Comparison of ENCODE assay signal across 26 mouse cellular contexts in genomic region chr17:43387171-43387570, GRCm38 (mm10). TPM values are rescaled to one million over a fixed set of nuclear protein-coding genes. Genes with fewer than 3 reads are reported as not detected.
DNase-seq lines count a peak whose midpoint lies in the region; ATAC-seq and TF ChIP-seq lines count a peak whose summit lies in the region.
"Had no signal": no experiment of that assay in that cellular context is flagged by ENCODE, and none has a peak within 500 bp of the region (broad histone marks: within the 10 kb centered on the region; RNA-seq: fewer than 3 reads in every experiment).

No protein-coding gene starts in this region.

- H3K27me3 ChIP-seq in heart, adult 2 months (ENCODE audit: control insufficient read depth, insufficient read depth, low read length) = no peaks in the 10 kb centered on the region
- H3K27me3 ChIP-seq in heart, embryonic 12.5 days (replicated peaks) = no peaks in the 10 kb centered on the region; the same call in 1 of the 2 replicates
- H3K27me3 ChIP-seq in kidney, embryonic 16.5 days (ENCODE audit: insufficient read depth, low read length) = no peaks in the 10 kb centered on the region
- H3K27me3 ChIP-seq: embryonic facial prominence, embryonic 15.5 days; limb, embryonic 15.5 days; midbrain, embryonic 12.5 days had no signal

- TF ChIP-seq EP300 in heart, adult 2 months (IDR thresholded peaks at IDR 0.05; ENCODE audit: insufficient read depth, low read depth, low read length) = peak; percentile 98

- H3K36me3 ChIP-seq in heart, adult 2 months (ENCODE audit: control insufficient read depth, insufficient read depth, low read length) = peaks cover 10% of the 10 kb centered on the region
- no peaks in the 10 kb centered on the region for H3K36me3 ChIP-seq in heart, embryonic 12.5 days
- H3K36me3 ChIP-seq in kidney, embryonic 16.5 days (ENCODE audit: insufficient read depth, low read length) = no peaks in the 10 kb centered on the region
- H3K36me3 ChIP-seq: embryonic facial prominence, embryonic 15.5 days; limb, embryonic 15.5 days; midbrain, embryonic 12.5 days had no signal

- H3K4me1 ChIP-seq in heart, adult 2 months (ENCODE audit: control insufficient read depth, insufficient read depth, low read length) = peaks cover 12% of the 10 kb centered on the region
- H3K4me1 ChIP-seq in heart, embryonic 12.5 days (replicated peaks) = peaks cover 27% of the 10 kb centered on the region
- peaks cover 14% of the 10 kb centered on the region for H3K4me1 ChIP-seq in kidney, embryonic 16.5 days (ENCODE audit: insufficient read depth, low read length)
- H3K4me1 ChIP-seq: embryonic facial prominence, embryonic 15.5 days; limb, embryonic 15.5 days; midbrain, embryonic 12.5 days had no signal

- H3K79me2 ChIP-seq in heart, adult 2 months (replicated peaks; ENCODE audit: control insufficient read depth, insufficient read depth, low read length) = no peaks in the 10 kb centered on the region

- no peak overlapping the region for H3K4me2 ChIP-seq in heart, embryonic 12.5 days
- no peak overlapping the region for H3K4me2 ChIP-seq in kidney, embryonic 16.5 days (replicated peaks; ENCODE audit: low read depth, low read length)
- H3K4me2 ChIP-seq: embryonic facial prominence, embryonic 15.5 days; limb, embryonic 15.5 days; midbrain, embryonic 12.5 days had no signal

- H3K4me3 ChIP-seq in heart, adult 2 months = no peak overlapping the region
- no peak overlapping the region for H3K4me3 ChIP-seq in heart, embryonic 12.5 days
- H3K4me3 ChIP-seq in kidney, embryonic 16.5 days (ENCODE audit: low read length) = no peak overlapping the region
- H3K4me3 ChIP-seq: embryonic facial prominence, embryonic 15.5 days; left cerebral cortex, adult 2 months; limb, embryonic 15.5 days; midbrain, embryonic 12.5 days had no signal

- H3K27ac ChIP-seq in heart, adult 2 months = peak overlapping the region; percentile 57
- no peak overlapping the region for H3K27ac ChIP-seq in heart, embryonic 12.5 days (ENCODE audit: poor library complexity, severe bottlenecking)
- H3K27ac ChIP-seq in kidney, embryonic 16.5 days (ENCODE audit: low read length) = no peak overlapping the region
- H3K27ac ChIP-seq: embryonic facial prominence, embryonic 15.5 days; hindbrain, postnatal 0 days; left cerebral cortex, adult 2 months; limb, embryonic 15.5 days; midbrain, embryonic 12.5 days had no signal

- no peak for ATAC-seq in heart, embryonic 12.5 days (ENCODE audit: insufficient number of reproducible peaks, low FRiP score)
- 0 out of 2 replicates have a peak, but pooled peaks have one; percentile 19 for ATAC-seq in kidney, embryonic 16.5 days (ENCODE audit: low FRiP score, low TSS enrichment)
- ATAC-seq: CD4-positive, CD25-positive, alpha-beta regulatory T cell, adult 4 months; forebrain, embryonic 14.5 days; hindbrain, postnatal 0 days had no signal

- H3K9ac ChIP-seq in heart, adult 2 months (ENCODE audit: low read depth, low read length) = no peak overlapping the region
- no peak overlapping the region for H3K9ac ChIP-seq in heart, embryonic 12.5 days
- H3K9ac ChIP-seq in kidney, embryonic 16.5 days (replicated peaks; ENCODE audit: low read length) = no peak overlapping the region
- H3K9ac ChIP-seq: embryonic facial prominence, embryonic 15.5 days; limb, embryonic 15.5 days; midbrain, embryonic 12.5 days had no signal

- intact Hi-C loops in heart, adult 2 months (cut with DNase I) = no loop called here

- no peaks in the 10 kb centered on the region for H3K9me3 ChIP-seq in heart, embryonic 12.5 days (replicated peaks)
- H3K9me3 ChIP-seq in kidney, embryonic 16.5 days (ENCODE audit: low read length) = no peaks in the 10 kb centered on the region
- H3K9me3 ChIP-seq: embryonic facial prominence, embryonic 15.5 days; limb, embryonic 15.5 days; midbrain, embryonic 12.5 days had no signal

- 30% methylated on average over 3 of the region's 3 CpGs for WGBS in heart, adult 2 months
- WGBS in heart, embryonic 12.5 days = 8% methylated on average over 3 of the region's 3 CpGs
- WGBS in kidney, embryonic 16.5 days = 24% methylated on average over 3 of the region's 3 CpGs

- TF ChIP-seq CTCF in heart, adult 2 months (IDR thresholded peaks at IDR 0.05) = no peak

- TF ChIP-seq POLR2A in heart, adult 2 months (IDR thresholded peaks at IDR 0.05; ENCODE audit: insufficient read depth, low read depth, low read length) = no peak

- peak; percentile 26 to 62 for DNase-seq in cerebellum, postnatal 10 days
- no peak for DNase-seq in cerebellum, adult 18-20 months
- peak in 1 of 2 experiments; percentile 50 for DNase-seq in heart, adult 2 months
- DNase-seq in kidney, postnatal 4 days = no peak
- peak; percentile 48 for DNase-seq in lung, postnatal 36 days
- no peak for DNase-seq in lung, postnatal 25 days (ENCODE audit: low spot score)
- DNase-seq: cerebellum, adult 8-10 months; gastrocnemius, postnatal 10 days; kidney, adult 11 months; layer of hippocampus, adult 9-11 months; lung, adult 18-20 months; lung, postnatal 10 days; thymus, adult 2 months; thymus, postnatal 4 days had no signal

RNA-seq across cellular contexts. Expression of gene Adgrf5, which starts 26.9 kb away (rescaled TPM):
- total RNA-seq in heart, adult 2 months (2021) = 100 to 1,000 TPM; 184 to 231 TPM
- 57.7 and 116 TPM in 2 replicates for polyA plus RNA-seq in heart, adult 2 months (2012; rRNA removed)
- 21.1 and 23.9 TPM in 2 replicates for polyA plus RNA-seq in heart, embryonic 12.5 days (2016; fragmentation: Nextera tagmentation; extraction: Ambion mirVana)
- 25.5 and 26.7 TPM in 2 replicates for polyA plus RNA-seq in kidney, embryonic 16.5 days (2015; fragmentation: Nextera tagmentation; extraction: Ambion mirVana)
- total RNA-seq: common myeloid progenitor, adult 5-6 weeks; monocyte, adult 5-6 weeks; neutrophil, adult 5-6 weeks had no signal
- polyA plus RNA-seq: CD4-positive, CD25-positive, alpha-beta regulatory T cell, adult 4 months had no signal

Comparison
In these comparisons a context has a peak if more than half of its experiments do, and no peak if none do; other contexts are left out.
1. DNase-seq: peak in cerebellum, postnatal 10 days (2 of 2) and lung, postnatal 36 days (single experiment); none in cerebellum, adult 18-20 months (0 of 2), kidney, postnatal 4 days (0 of 2) and lung, postnatal 25 days (single experiment).